11 mouse cellular contexts compared by ENCODE assay signal in genomic region chr15:76976619-76977018, GRCm38 (mm10). TPM values are rescaled to one million over a fixed set of nuclear protein-coding genes. Genes with fewer than 3 reads are reported as not detected.
A peak's percentile ranks its signal among the peaks of the same experiment; 100 is the strongest.
DNase-seq lines count a peak whose midpoint lies in the region; ATAC-seq and TF ChIP-seq lines count a peak whose summit lies in the region.
"Had no signal": no experiment of that assay in that cellular context is flagged by ENCODE, and none has a peak within 500 bp of the region (broad histone marks: within the 10 kb centered on the region; RNA-seq: fewer than 3 reads in every experiment).

No protein-coding gene starts in this region.

- TF ChIP-seq POLR2A in thymus, adult 2 months (IDR thresholded peaks at IDR 0.05; ENCODE audit: control insufficient read depth, extremely low read depth, insufficient read depth, low read length, poor library complexity) = no peak

- ATAC-seq in kidney, embryonic 15.5 days (replicated peaks; ENCODE audit: low FRiP score) = no peak
- ATAC-seq in stomach, embryonic 14.5 days (ENCODE audit: insufficient number of reproducible peaks, insufficient read depth, low FRiP score, low read depth) = no peak
- no peak for ATAC-seq in stomach, postnatal 0 days (ENCODE audit: low FRiP score, low TSS enrichment)
- ATAC-seq in limb, embryonic 15.5 days (ENCODE audit: insufficient number of reproducible peaks, low FRiP score, low TSS enrichment, low read depth) = no peak
- no peak for ATAC-seq in stomach, embryonic 16.5 days (ENCODE audit: insufficient read depth, low FRiP score)
- ATAC-seq: forebrain, embryonic 16.5 days had no signal

- H3K27me3 ChIP-seq in kidney, embryonic 15.5 days = no peaks in the 10 kb centered on the region
- no peaks in the 10 kb centered on the region for H3K27me3 ChIP-seq in stomach, embryonic 14.5 days (ENCODE audit: control insufficient read depth, insufficient read depth, low read length)
- no peaks in the 10 kb centered on the region for H3K27me3 ChIP-seq in stomach, postnatal 0 days (ENCODE audit: control insufficient read depth, insufficient read depth, low read length)
- H3K27me3 ChIP-seq in limb, embryonic 15.5 days = no peaks in the 10 kb centered on the region
- no peaks in the 10 kb centered on the region for H3K27me3 ChIP-seq in stomach, embryonic 16.5 days (ENCODE audit: control insufficient read depth, insufficient read depth, low read length)
- H3K27me3 ChIP-seq in thymus, adult 2 months (ENCODE audit: control insufficient read depth, insufficient read depth, low read length) = no peaks in the 10 kb centered on the region
- H3K27me3 ChIP-seq: stomach, embryonic 15.5 days had no signal

- H3K4me1 ChIP-seq in kidney, embryonic 15.5 days = peaks cover 19% of the 10 kb centered on the region
- peaks cover 9% of the 10 kb centered on the region for H3K4me1 ChIP-seq in stomach, embryonic 14.5 days (ENCODE audit: control insufficient read depth, insufficient read depth, low read length)
- no peaks in the 10 kb centered on the region for H3K4me1 ChIP-seq in stomach, postnatal 0 days (replicated peaks; ENCODE audit: control insufficient read depth, insufficient read depth)
- peaks cover 7% of the 10 kb centered on the region for H3K4me1 ChIP-seq in limb, embryonic 15.5 days
- H3K4me1 ChIP-seq in stomach, embryonic 16.5 days (ENCODE audit: control insufficient read depth, insufficient read depth, low read length) = peaks cover 4% of the 10 kb centered on the region; the same call in 1 of the 2 replicates
- no peaks in the 10 kb centered on the region; the same call in 1 of the 2 replicates for H3K4me1 ChIP-seq in thymus, adult 2 months (replicated peaks; ENCODE audit: control insufficient read depth, insufficient read depth, low read length)

- H3K27ac ChIP-seq in kidney, embryonic 15.5 days = 0 out of 2 replicates have a peak overlapping the region, but pooled peaks have one; percentile 32
- peak overlapping the region; percentile 21; the same call in 1 of the 2 replicates for H3K27ac ChIP-seq in stomach, embryonic 14.5 days (ENCODE audit: low read length)
- no peak overlapping the region for H3K27ac ChIP-seq in stomach, postnatal 0 days (replicated peaks)
- H3K27ac ChIP-seq in limb, embryonic 15.5 days = 0 out of 2 replicates have a peak overlapping the region, but pooled peaks have one; percentile 7
- peak overlapping the region; percentile 41 for H3K27ac ChIP-seq in stomach, embryonic 16.5 days (ENCODE audit: low read length)
- no peak overlapping the region for H3K27ac ChIP-seq in thymus, adult 2 months (ENCODE audit: control insufficient read depth, insufficient read depth, low read length)
- H3K27ac ChIP-seq: liver, embryonic 15.5 days; stomach, embryonic 15.5 days had no signal

- 60% methylated on average over 5 of the region's 5 CpGs for WGBS in kidney, embryonic 15.5 days
- WGBS in stomach, embryonic 14.5 days = 43% methylated on average over 5 of the region's 5 CpGs
- 33% methylated on average over 5 of the region's 5 CpGs for WGBS in stomach, postnatal 0 days
- WGBS in limb, embryonic 15.5 days = 61% methylated on average over 5 of the region's 5 CpGs
- WGBS in stomach, embryonic 16.5 days = 42% methylated on average over 5 of the region's 5 CpGs
- WGBS in thymus, adult 2 months = 90% methylated on average over 5 of the region's 5 CpGs

- H3K9ac ChIP-seq in kidney, embryonic 15.5 days = no peak overlapping the region
- no peak overlapping the region for H3K9ac ChIP-seq in stomach, embryonic 14.5 days (replicated peaks; ENCODE audit: low read depth, low read length)
- no peak overlapping the region for H3K9ac ChIP-seq in stomach, postnatal 0 days (ENCODE audit: low read length)
- no peak overlapping the region for H3K9ac ChIP-seq in limb, embryonic 15.5 days
- no peak overlapping the region for H3K9ac ChIP-seq in stomach, embryonic 16.5 days (ENCODE audit: low read length)
- H3K9ac ChIP-seq: liver, embryonic 15.5 days; stomach, embryonic 15.5 days had no signal

- no peak for TF ChIP-seq CTCF in stomach, postnatal 0 days (IDR thresholded peaks at IDR 0.05; ENCODE audit: low read depth)
- no peak for TF ChIP-seq CTCF in thymus, adult 2 months (IDR thresholded peaks at IDR 0.05; ENCODE audit: borderline replicate concordance, control insufficient read depth, extremely low read depth, insufficient read depth, low read length, poor library complexity)

- TF ChIP-seq EP300 in stomach, postnatal 0 days (optimal IDR thresholded peaks at IDR 0.05) = no peak

- H3K4me3 ChIP-seq in kidney, embryonic 15.5 days (replicated peaks) = no peak overlapping the region
- H3K4me3 ChIP-seq in stomach, embryonic 14.5 days (ENCODE audit: low read depth, low read length) = no peak overlapping the region
- H3K4me3 ChIP-seq in stomach, postnatal 0 days (ENCODE audit: low read depth, low read length) = no peak overlapping the region
- no peak overlapping the region for H3K4me3 ChIP-seq in limb, embryonic 15.5 days
- H3K4me3 ChIP-seq in stomach, embryonic 16.5 days (replicated peaks; ENCODE audit: low read length) = no peak overlapping the region
- H3K4me3 ChIP-seq in thymus, adult 2 months (ENCODE audit: control insufficient read depth, insufficient read depth, low read length) = no peak overlapping the region
- H3K4me3 ChIP-seq: liver, embryonic 15.5 days; stomach, embryonic 15.5 days had no signal

- no peaks in the 10 kb centered on the region for H3K9me3 ChIP-seq in kidney, embryonic 15.5 days (replicated peaks)
- H3K9me3 ChIP-seq in stomach, embryonic 14.5 days (ENCODE audit: control insufficient read depth, low read depth, low read length) = no peaks in the 10 kb centered on the region
- no peaks in the 10 kb centered on the region for H3K9me3 ChIP-seq in stomach, postnatal 0 days (ENCODE audit: control insufficient read depth, low read length)
- H3K9me3 ChIP-seq in limb, embryonic 15.5 days = no peaks in the 10 kb centered on the region
- no peaks in the 10 kb centered on the region for H3K9me3 ChIP-seq in stomach, embryonic 16.5 days (replicated peaks; ENCODE audit: control insufficient read depth, low read length)
- H3K9me3 ChIP-seq: liver, embryonic 15.5 days; stomach, embryonic 15.5 days had no signal

- H3K36me3 ChIP-seq in kidney, embryonic 15.5 days = no peaks in the 10 kb centered on the region
- H3K36me3 ChIP-seq in stomach, embryonic 14.5 days (ENCODE audit: control insufficient read depth, insufficient read depth, low read length) = no peaks in the 10 kb centered on the region
- H3K36me3 ChIP-seq in stomach, postnatal 0 days (ENCODE audit: control insufficient read depth, insufficient read depth, low read length) = no peaks in the 10 kb centered on the region
- H3K36me3 ChIP-seq in limb, embryonic 15.5 days = no peaks in the 10 kb centered on the region
- no peaks in the 10 kb centered on the region for H3K36me3 ChIP-seq in stomach, embryonic 16.5 days (ENCODE audit: control insufficient read depth, insufficient read depth, low read length)
- H3K36me3 ChIP-seq in thymus, adult 2 months (ENCODE audit: control insufficient read depth, insufficient read depth, low read length) = no peaks in the 10 kb centered on the region
- H3K36me3 ChIP-seq: liver, embryonic 15.5 days; stomach, embryonic 15.5 days had no signal

- DNase-seq in kidney, postnatal 36 days = no peak
- no peak for DNase-seq in stomach, postnatal 0 days (ENCODE audit: low spot score)
- no peak for DNase-seq in thymus, adult 2 months
- DNase-seq in spleen, adult 18-20 months = no peak

- peak overlapping the region; percentile 7; the same call in 1 of the 2 replicates for H3K4me2 ChIP-seq in kidney, embryonic 15.5 days
- H3K4me2 ChIP-seq in stomach, embryonic 14.5 days (replicated peaks; ENCODE audit: low read depth, low read length) = no peak overlapping the region
- no peak overlapping the region for H3K4me2 ChIP-seq in stomach, postnatal 0 days (replicated peaks; ENCODE audit: low read depth)
- H3K4me2 ChIP-seq in limb, embryonic 15.5 days = no peak overlapping the region
- no peak overlapping the region for H3K4me2 ChIP-seq in stomach, embryonic 16.5 days (ENCODE audit: low read depth, low read length)
- H3K4me2 ChIP-seq: liver, embryonic 15.5 days; stomach, embryonic 15.5 days had no signal

RNA-seq across cellular contexts. Expression of gene 1110038F14Rik, which starts 28.3 kb away (rescaled TPM):
- 79.2 and 82.2 TPM in 2 replicates for polyA plus RNA-seq in kidney, embryonic 15.5 days (2015; fragmentation: Nextera tagmentation; extraction: Ambion mirVana)
- 75.7 and 76.5 TPM in 2 replicates for polyA plus RNA-seq in stomach, embryonic 14.5 days (2014; fragmentation: Nextera tagmentation; extraction: Ambion mirVana)
- polyA plus RNA-seq in stomach, postnatal 0 days (2015; fragmentation: Nextera tagmentation; extraction: Ambion mirVana) = 38.7 and 39.6 TPM in 2 replicates
- polyA plus RNA-seq in limb, embryonic 15.5 days (2015; fragmentation: Nextera tagmentation; extraction: Ambion mirVana) = 78.7 and 80.3 TPM in 2 replicates
- 59.9 and 63.6 TPM in 2 replicates for polyA plus RNA-seq in stomach, embryonic 16.5 days (2015; fragmentation: Nextera tagmentation; extraction: Ambion mirVana)
- 20.6 and 23.1 TPM in 2 replicates for polyA plus RNA-seq in thymus, adult 2 months (2012; rRNA removed)

RNA-seq across cellular contexts. Expression of gene Zfp647, which starts 51.4 kb away (rescaled TPM):
- 15.5 and 16.2 TPM in 2 replicates for polyA plus RNA-seq in kidney, embryonic 15.5 days (2015; fragmentation: Nextera tagmentation; extraction: Ambion mirVana)
- 13.7 and 15.6 TPM in 2 replicates for polyA plus RNA-seq in stomach, embryonic 14.5 days (2014; fragmentation: Nextera tagmentation; extraction: Ambion mirVana)
- polyA plus RNA-seq in stomach, postnatal 0 days (2015; fragmentation: Nextera tagmentation; extraction: Ambion mirVana) = 2.8 TPM in 2 replicates
- 13.1 and 13.5 TPM in 2 replicates for polyA plus RNA-seq in limb, embryonic 15.5 days (2015; fragmentation: Nextera tagmentation; extraction: Ambion mirVana)
- 7.2 and 7.5 TPM in 2 replicates for polyA plus RNA-seq in stomach, embryonic 16.5 days (2015; fragmentation: Nextera tagmentation; extraction: Ambion mirVana)
- polyA plus RNA-seq in thymus, adult 2 months (2012; rRNA removed) = 3.9 and 5.2 TPM in 2 replicates

Comparison
In these comparisons a context has a peak if more than half of its experiments do, and no peak if none do; other contexts are left out.
1. H3K27ac ChIP-seq: peak in kidney, embryonic 15.5 days (single experiment), stomach, embryonic 14.5 days (single experiment), limb, embryonic 15.5 days (single experiment) and stomach, embryonic 16.5 days (single experiment); none in stomach, postnatal 0 days (single experiment) and thymus, adult 2 months (single experiment).